Mouse (Mus musculus) myocyte (in vitro differentiated cells): ENCODE measurements at regions not wholly inside any gene's neighbourhood (a gene's known extent, or its start where the extent isn't known, plus 50 kb on each side); places are given as distances from the start of the nearest gene placed in this dataset.

Experiments
- CEBPB ChIP-seq: IDR thresholded peaks from 2 replicates; pipeline ENCODE4 v1.6.1; 2011; ENCODE audit warnings: mild to moderate bottlenecking, moderate library complexity; ENCODE audit not compliant: poor library complexity, insufficient read depth, severe bottlenecking
- MAX ChIP-seq: IDR thresholded peaks from one replicate; pipeline ENCODE4 v1.6.1; 2011; ENCODE audit warnings: low read depth, mild to moderate bottlenecking, control low read depth
- POLR2A ChIP-seq: IDR thresholded peaks from one replicate; pipeline ENCODE4 v1.6.1; 2011; ENCODE audit warnings: low read depth, mild to moderate bottlenecking, control low read depth, moderate library complexity; ENCODE audit not compliant: insufficient read length
- POLR2AphosphoS2 ChIP-seq: IDR thresholded peaks from one replicate; pipeline ENCODE4 v1.6.1; 2011; ENCODE audit warnings: low read depth, control low read depth; ENCODE audit not compliant: insufficient read length
- SRF ChIP-seq: IDR thresholded peaks from one replicate; pipeline ENCODE4 v1.6.1; 2011; ENCODE audit warnings: low read depth; ENCODE audit not compliant: control insufficient read depth, insufficient read length
- TCF3 ChIP-seq: IDR thresholded peaks from one replicate; pipeline ENCODE4 v1.6.1; 2011; ENCODE audit warnings: low read depth, control low read depth; ENCODE audit not compliant: insufficient read length

DNA sequence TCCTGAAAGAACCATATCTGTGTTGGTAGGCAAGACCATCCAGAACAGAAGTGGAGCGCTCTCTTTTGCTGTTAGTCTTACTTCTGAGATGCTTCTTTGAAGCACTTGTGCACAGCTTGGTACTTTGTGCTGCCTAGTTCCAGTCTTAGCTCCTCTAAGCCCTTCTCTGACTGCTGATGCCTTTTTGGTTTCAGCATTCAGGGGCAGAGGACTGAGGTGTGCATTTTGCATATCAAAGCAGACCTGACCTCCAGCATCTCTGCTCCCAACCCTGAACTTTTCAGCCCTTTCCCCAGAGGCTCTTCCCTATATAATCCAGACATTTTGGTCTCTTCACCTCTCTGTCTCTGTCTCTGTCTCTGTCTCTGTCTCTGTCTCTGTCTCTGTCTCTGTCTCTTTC is 57.4 kb downstream of the Dmrt2 start:
- TF ChIP-seq MAX = no peak
- no peak for TF ChIP-seq POLR2AphosphoS2
- no peak for TF ChIP-seq CEBPB
- TF ChIP-seq TCF3 = no peak
- no peak for TF ChIP-seq POLR2A
- no peak for TF ChIP-seq SRF
